Mouse (Mus musculus) NIH3T3 (cell line): ENCODE data around the gene Bach2.

ENCODE experiments used
- DNase-seq: peaks from one replicate; pipeline ENCODE4 v3.0.0-alpha.2; 2012; ENCODE audit warnings: low read depth

Bach2 gene

GRCm38 (mm10) chr4:32529443-32529995, 290.9 kb downstream of the Bach2 start:
- no peak for DNase-seq

- DNase-seq, result no peak
Measured at GRCm38 (mm10) chr4:32530421-32530920, 291.9 kb downstream of the Bach2 start.

GRCm38 (mm10) chr4:32530921-32531846, 292.6 kb downstream of the Bach2 start:
- DNase-seq, result no peak

GRCm38 (mm10) chr4:32532079-32532478, 293.5 kb downstream of the Bach2 start:
- no peak for DNase-seq

- no peak for DNase-seq
Measured at GRCm38 (mm10) chr4:32533735-32534134, 295.1 kb downstream of the Bach2 start.

GRCm38 (mm10) chr4:32535626-32536025, 297.0 kb downstream of the Bach2 start:
- no peak for DNase-seq

GRCm38 (mm10) chr4:32536870-32537508, 298.4 kb downstream of the Bach2 start:
- peak; percentile 33 for DNase-seq

GRCm38 (mm10) chr4:32538088-32538487, 299.5 kb downstream of the Bach2 start:
- peak; percentile 76 for DNase-seq

- no peak for DNase-seq
Measured at GRCm38 (mm10) chr4:32538488-32538887, 299.9 kb downstream of the Bach2 start.

GRCm38 (mm10) chr4:32538987-32539386, 300.4 kb downstream of the Bach2 start:
- no peak for DNase-seq

GRCm38 (mm10) chr4:32544821-32545545, 306.4 kb downstream of the Bach2 start:
- no peak for DNase-seq

- no peak for DNase-seq
Measured at GRCm38 (mm10) chr4:32545548-32545947, 306.9 kb downstream of the Bach2 start.

GRCm38 (mm10) chr4:32549150-32549549, 310.5 kb downstream of the Bach2 start:
- DNase-seq, result peak; percentile 56

GRCm38 (mm10) chr4:32551337-32551736, 312.7 kb downstream of the Bach2 start:
- DNase-seq, result peak; percentile 58

GRCm38 (mm10) chr4:32555506-32555905, 316.9 kb downstream of the Bach2 start:
- no peak for DNase-seq

GRCm38 (mm10) chr4:32560246-32560645, 321.6 kb downstream of the Bach2 start:
- no peak for DNase-seq

- no peak for DNase-seq
Measured at GRCm38 (mm10) chr4:32560724-32561554, 322.3 kb downstream of the Bach2 start.

GRCm38 (mm10) chr4:32561555-32562095, 323.0 kb downstream of the Bach2 start:
- no peak for DNase-seq

- DNase-seq, result no peak
Measured at GRCm38 (mm10) chr4:32562319-32563115, 323.9 kb downstream of the Bach2 start.

GRCm38 (mm10) chr4:32564416-32564815, 325.8 kb downstream of the Bach2 start:
- no peak for DNase-seq
